Mouse (Mus musculus) embryonic facial prominence, embryonic 13.5 days (tissue): ENCODE measurements around the gene Eif2s1. TPM values are rescaled to one million over a fixed set of nuclear protein-coding genes. Genes with fewer than 3 reads are reported as not detected.

Source experiments
- ATAC-seq: fragments of 200-750 bp; cut with Nextera tagmentation; 2 replicates; pipeline ENCODE4 v1.8.0; 2017; ENCODE audit warnings: low read depth; ENCODE audit not compliant: insufficient number of reproducible peaks, insufficient read depth, low FRiP score, low TSS enrichment
- H3K27ac ChIP-seq: fragments of 300-500 bp; sonication (generic); 2 replicates; pipeline ENCODE4 v1.5.1; 2015; ENCODE audit warnings: moderate library complexity, mild to moderate bottlenecking, inconsistent platforms
- H3K27me3 ChIP-seq: fragments of 300-500 bp; sonication (generic); 2 replicates; pipeline ENCODE4 v1.6.1; 2015; ENCODE audit warnings: mild to moderate bottlenecking, inconsistent platforms
- H3K36me3 ChIP-seq: fragments of 300-500 bp; sonication (generic); 2 replicates; pipeline ENCODE4 v1.6.1; 2015; ENCODE audit warnings: mild to moderate bottlenecking, inconsistent platforms
- H3K4me1 ChIP-seq: fragments of 300-500 bp; sonication (generic); 2 replicates; pipeline ENCODE4 v1.6.1; 2015; ENCODE audit warnings: inconsistent platforms
- H3K4me2 ChIP-seq: fragments of 300-500 bp; sonication (generic); 2 replicates; pipeline ENCODE4 v1.6.1; 2015; ENCODE audit warnings: moderate library complexity, mild to moderate bottlenecking, inconsistent platforms
- H3K4me3 ChIP-seq: fragments of 300-500 bp; sonication (generic); 2 replicates; pipeline ENCODE4 v1.5.1; 2015; ENCODE audit warnings: mild to moderate bottlenecking, inconsistent platforms
- H3K9ac ChIP-seq: fragments of 300-500 bp; sonication (generic); 2 replicates; pipeline ENCODE4 v1.6.1; 2015; ENCODE audit warnings: mild to moderate bottlenecking, inconsistent platforms
- H3K9me3 ChIP-seq: fragments of 300-500 bp; sonication (generic); 2 replicates; pipeline ENCODE4 v1.6.1; 2016; ENCODE audit warnings: inconsistent platforms
- WGBS: fragments of 180-500 bp; shearing (Covaris S2); methylation state at CpG from one replicate; pipeline ENCODE4 v1.1.7; 2015; ENCODE audit warnings: mixed read lengths; 5-methylcytosine and 5-hydroxymethylcytosine counted together
- polyA plus RNA-seq: library from polyadenylated mRNA; unstranded; fragments of >200 nt; fragmentation: Nextera tagmentation; extraction: Ambion mirVana; gene quantifications from 2 replicates; pipeline ENCODE4 v1.2.1, GENCODE M21; 2015

Gene Eif2s1
- polyA plus RNA-seq, 1 experiment from 2014 or later = 205 TPM

GRCm38 (mm10) chr12:78891149-78891548 is 29.5 kb downstream of the Eif2s1 start:
- Histone ChIP-seq H3K4me3 (no peak overlapping the region), H3K27me3 (no peaks in the 10 kb centered on the region), H3K27ac (no peak overlapping the region), H3K4me2 (no peak overlapping the region), H3K4me1 (no peaks in the 10 kb centered on the region), H3K9ac (no peak overlapping the region), H3K36me3 (peaks cover 11% of the 10 kb centered on the region), H3K9me3 (no peaks in the 10 kb centered on the region)
- peak; percentile 48; the same call in 1 of the 2 replicates for ATAC-seq
- 76% methylated on average over 2 of the region's 2 CpGs for WGBS

- no peaks in the 10 kb centered on the region for H3K36me3 ChIP-seq
- no peaks in the 10 kb centered on the region for H3K27me3 ChIP-seq
- ATAC-seq = no peak
- H3K4me3 ChIP-seq = no peak overlapping the region
- H3K27ac ChIP-seq = no peak overlapping the region
- H3K9me3 ChIP-seq = no peaks in the 10 kb centered on the region
- no peaks in the 10 kb centered on the region for H3K4me1 ChIP-seq
- H3K4me2 ChIP-seq = no peak overlapping the region
- H3K9ac ChIP-seq = no peak overlapping the region
- 92% methylated on average over 1 of the region's 1 CpGs for WGBS
Observed at GRCm38 (mm10) chr12:78897861-78898260, 36.2 kb downstream of the Eif2s1 start.

- peaks cover 8% of the 10 kb centered on the region for H3K27me3 ChIP-seq
- no peak for ATAC-seq
- H3K36me3 ChIP-seq = no peaks in the 10 kb centered on the region
- WGBS = 81% methylated on average over 5 of the region's 5 CpGs
- no peak overlapping the region for H3K4me3 ChIP-seq
- no peaks in the 10 kb centered on the region for H3K9me3 ChIP-seq
- H3K4me1 ChIP-seq = peaks cover under 1% of the 10 kb centered on the region; the same call in 1 of the 2 replicates
- no peak overlapping the region for H3K27ac ChIP-seq
- H3K9ac ChIP-seq = no peak overlapping the region
- no peak overlapping the region for H3K4me2 ChIP-seq
Observed at GRCm38 (mm10) chr12:78901467-78901866, 39.8 kb downstream of the Eif2s1 start.

- peaks cover 7% of the 10 kb centered on the region; the same call in 1 of the 2 replicates for H3K4me1 ChIP-seq
- no peak overlapping the region for H3K9ac ChIP-seq
- H3K27me3 ChIP-seq = peaks cover 25% of the 10 kb centered on the region
- no peaks in the 10 kb centered on the region for H3K9me3 ChIP-seq
- no peaks in the 10 kb centered on the region for H3K36me3 ChIP-seq
- ATAC-seq = no peak
- 87% methylated on average over 4 of the region's 4 CpGs for WGBS
- H3K27ac ChIP-seq = no peak overlapping the region
- no peak overlapping the region for H3K4me3 ChIP-seq
- H3K4me2 ChIP-seq = no peak overlapping the region
Observed at GRCm38 (mm10) chr12:78903313-78903712, 41.7 kb downstream of the Eif2s1 start.

GRCm38 (mm10) chr12:78904499-78904898 is 42.9 kb downstream of the Eif2s1 start:
- peak overlapping the region; percentile 20; the same call in 1 of the 2 replicates for H3K4me2 ChIP-seq
- H3K9ac ChIP-seq = no peak overlapping the region
- 64% methylated on average over 7 of the region's 7 CpGs for WGBS
- H3K27ac ChIP-seq = no peak overlapping the region
- peaks cover 35% of the 10 kb centered on the region for H3K27me3 ChIP-seq
- no peak for ATAC-seq
- H3K9me3 ChIP-seq = no peaks in the 10 kb centered on the region
- no peaks in the 10 kb centered on the region for H3K36me3 ChIP-seq
- H3K4me1 ChIP-seq = peaks cover 7% of the 10 kb centered on the region; the same call in 1 of the 2 replicates
- no peak overlapping the region for H3K4me3 ChIP-seq

GRCm38 (mm10) chr12:78906707-78907162 is 45.1 kb downstream of the Eif2s1 start, which contains the start of gene Plek2:
TSS of gene Plek2 (minus strand) at chr12:78906964.
- H3K27me3 ChIP-seq = peaks cover 58% of the 10 kb centered on the region
- WGBS = 4% methylated on average over 34 of the region's 38 CpGs
- no peak for ATAC-seq

GRCm38 (mm10) chr12:78908081-78908605 is 46.5 kb downstream of the Eif2s1 start:
- H3K27me3 ChIP-seq = peaks cover 71% of the 10 kb centered on the region

More at GRCm38 (mm10) chr12:78906707-78907162, 45.1 kb downstream of the Eif2s1 start, which contains the start of gene Plek2:
- Histone ChIP-seq H3K4me1 (peaks cover 21% of the 10 kb centered on the region), H3K9me3 (no peaks in the 10 kb centered on the region), H3K27ac (no peak within 1 kb of the TSS), H3K4me2 (peak within 1 kb of the TSS; percentile 87), H3K4me3 (peak within 1 kb of the TSS; percentile 49), H3K36me3 (no peaks in the 10 kb centered on the region), H3K9ac (peak within 1 kb of the TSS; percentile 67)

GRCm38 (mm10) chr12:78910684-78911461 is 49.3 kb downstream of the Eif2s1 start:
- Histone ChIP-seq H3K27me3 (peaks cover 78% of the 10 kb centered on the region), H3K4me2 (peak overlapping the region; percentile 79), H3K36me3 (no peaks in the 10 kb centered on the region), H3K9ac (peak overlapping the region; percentile 64; the same call in 1 of the 2 replicates), H3K27ac (no peak overlapping the region), H3K9me3 (no peaks in the 10 kb centered on the region), H3K4me3 (peak overlapping the region; percentile 45), H3K4me1 (peaks cover 25% of the 10 kb centered on the region)
- WGBS = 8% methylated on average over 16 of the region's 16 CpGs
- no peak for ATAC-seq

More at GRCm38 (mm10) chr12:78908081-78908605, 46.5 kb downstream of the Eif2s1 start:
- no peaks in the 10 kb centered on the region for H3K9me3 ChIP-seq
- no peaks in the 10 kb centered on the region for H3K36me3 ChIP-seq
- 75% methylated on average over 6 of the region's 6 CpGs for WGBS
- H3K4me1 ChIP-seq = peaks cover 25% of the 10 kb centered on the region
- no peak overlapping the region for H3K27ac ChIP-seq
- H3K4me3 ChIP-seq = no peak overlapping the region
- H3K4me2 ChIP-seq = no peak overlapping the region
- no peak overlapping the region for H3K9ac ChIP-seq
- no peak for ATAC-seq

- H3K9ac ChIP-seq = peak overlapping the region; percentile 64
- under 1% methylated on average over 37 of the region's 37 CpGs for WGBS
- no peaks in the 10 kb centered on the region for H3K36me3 ChIP-seq
- H3K27me3 ChIP-seq = peaks cover 71% of the 10 kb centered on the region
- H3K27ac ChIP-seq = no peak overlapping the region
- H3K9me3 ChIP-seq = no peaks in the 10 kb centered on the region
- H3K4me1 ChIP-seq = peaks cover 21% of the 10 kb centered on the region
- peak; percentile 39; the same call in 1 of the 2 replicates for ATAC-seq
- peak overlapping the region; percentile 79 for H3K4me2 ChIP-seq
- H3K4me3 ChIP-seq = peak overlapping the region; percentile 45
Observed at GRCm38 (mm10) chr12:78911707-78912417, 50.2 kb downstream of the Eif2s1 start.

GRCm38 (mm10) chr12:78914458-78914857 is 52.8 kb downstream of the Eif2s1 start:
- no peak for ATAC-seq
- Histone ChIP-seq H3K9me3 (no peaks in the 10 kb centered on the region), H3K27ac (no peak overlapping the region), H3K36me3 (no peaks in the 10 kb centered on the region), H3K27me3 (peaks cover 48% of the 10 kb centered on the region), H3K4me3 (no peak overlapping the region), H3K4me1 (peaks cover 21% of the 10 kb centered on the region), H3K4me2 (no peak overlapping the region), H3K9ac (no peak overlapping the region)
- 86% methylated on average over 4 of the region's 4 CpGs for WGBS

GRCm38 (mm10) chr12:78915561-78915960 is 53.9 kb downstream of the Eif2s1 start:
- no peaks in the 10 kb centered on the region for H3K36me3 ChIP-seq
- 75% methylated on average over 3 of the region's 3 CpGs for WGBS
- no peak overlapping the region for H3K9ac ChIP-seq
- H3K4me1 ChIP-seq = peaks cover 20% of the 10 kb centered on the region
- peaks cover 37% of the 10 kb centered on the region for H3K27me3 ChIP-seq
- H3K4me3 ChIP-seq = no peak overlapping the region
- no peak overlapping the region for H3K27ac ChIP-seq
- no peak for ATAC-seq
- no peaks in the 10 kb centered on the region for H3K9me3 ChIP-seq
- H3K4me2 ChIP-seq = no peak overlapping the region
